Mouse (Mus musculus) midbrain, embryonic 16.5 days (tissue): ENCODE measurements around the gene H1foo. TPM values are rescaled to one million over a fixed set of nuclear protein-coding genes. Genes with fewer than 3 reads are reported as not detected.

ENCODE experiments used
- ATAC-seq: fragments of 200-750 bp; cut with Nextera tagmentation; 2 replicates; pipeline ENCODE4 v1.8.0; 2017; ENCODE audit warnings: moderate TSS enrichment
- H3K27ac ChIP-seq: fragments of 300-500 bp; sonication (generic); 2 replicates; pipeline ENCODE4 v1.5.1; 2014; ENCODE audit warnings: mild to moderate bottlenecking, low read length, mixed read lengths
- H3K27me3 ChIP-seq: fragments of 300-500 bp; sonication (generic); 2 replicates; pipeline ENCODE4 v1.6.1; 2014; ENCODE audit warnings: low read depth, low read length, mixed read lengths; ENCODE audit not compliant: control insufficient read depth, insufficient read depth
- H3K36me3 ChIP-seq: fragments of 300-500 bp; sonication (generic); 2 replicates; pipeline ENCODE4 v1.6.1; 2014; ENCODE audit warnings: mild to moderate bottlenecking, low read length, moderate library complexity, mixed read lengths; ENCODE audit not compliant: control insufficient read depth, insufficient read depth
- H3K4me1 ChIP-seq: fragments of 300-500 bp; sonication (generic); 2 replicates; pipeline ENCODE4 v1.6.1; 2014; ENCODE audit warnings: mild to moderate bottlenecking, low read length, mixed read lengths; ENCODE audit not compliant: control insufficient read depth, insufficient read depth
- H3K4me2 ChIP-seq: fragments of 300-500 bp; sonication (generic); 2 replicates; pipeline ENCODE4 v1.6.1; 2014; ENCODE audit warnings: mild to moderate bottlenecking, low read length, mixed read lengths
- H3K4me3 ChIP-seq: fragments of 300-500 bp; sonication (generic); 2 replicates; pipeline ENCODE4 v1.5.1; 2014; ENCODE audit warnings: low read depth, mild to moderate bottlenecking, low read length, moderate library complexity, mixed read lengths
- H3K9ac ChIP-seq: fragments of 300-500 bp; sonication (generic); 2 replicates; pipeline ENCODE4 v1.6.1; 2014; ENCODE audit warnings: low read depth, low read length, mixed read lengths
- H3K9me3 ChIP-seq: fragments of 300-500 bp; sonication (generic); replicated peaks from 2 replicates; pipeline ENCODE4 v1.6.1; 2014; ENCODE audit warnings: mild to moderate bottlenecking, low read length, mixed read lengths; ENCODE audit not compliant: control insufficient read depth, poor library complexity, severe bottlenecking
- WGBS: fragments of 180-500 bp; shearing (Covaris S2); extraction: QIAGEN DNeasy Blood & Tissue Kit; methylation state at CpG from one replicate; pipeline ENCODE4 v1.1.7; 2014; 5-methylcytosine and 5-hydroxymethylcytosine counted together
- polyA plus RNA-seq: library from polyadenylated mRNA; unstranded; fragments of >200 nt; fragmentation: Nextera tagmentation; extraction: Ambion mirVana; gene quantifications from 2 replicates; pipeline ENCODE4 v1.2.1, GENCODE M21; 2015

Gene H1foo
- polyA plus RNA-seq, 1 experiment from 2014 or later = not detected

GRCm38 (mm10) chr6:115955169-115955568 is 10.4 kb downstream of the H1foo start:
- Histone ChIP-seq H3K4me1 (peaks cover 6% of the 10 kb centered on the region; the same call in 1 of the 2 replicates), H3K4me2 (no peak overlapping the region), H3K4me3 (no peak overlapping the region), H3K27me3 (no peaks in the 10 kb centered on the region), H3K9me3 (no peaks in the 10 kb centered on the region), H3K27ac (no peak overlapping the region), H3K9ac (no peak overlapping the region), H3K36me3 (no peaks in the 10 kb centered on the region)
- 82% methylated on average over 4 of the region's 4 CpGs for WGBS
- no peak for ATAC-seq

GRCm38 (mm10) chr6:115955664-115956063 is 10.9 kb downstream of the H1foo start:
- Histone ChIP-seq H3K27me3 (no peaks in the 10 kb centered on the region), H3K36me3 (no peaks in the 10 kb centered on the region), H3K9me3 (no peaks in the 10 kb centered on the region), H3K4me1 (peaks cover 6% of the 10 kb centered on the region; the same call in 1 of the 2 replicates), H3K4me2 (no peak overlapping the region), H3K9ac (no peak overlapping the region), H3K27ac (no peak overlapping the region), H3K4me3 (no peak overlapping the region)
- WGBS = 85% methylated on average over 11 of the region's 11 CpGs
- no peak for ATAC-seq

GRCm38 (mm10) chr6:115956418-115956921 is 11.7 kb downstream of the H1foo start:
- no peaks in the 10 kb centered on the region for H3K36me3 ChIP-seq
- no peak for ATAC-seq
- H3K27ac ChIP-seq = no peak overlapping the region
- H3K9ac ChIP-seq = no peak overlapping the region
- 89% methylated on average over 13 of the region's 13 CpGs for WGBS
- H3K27me3 ChIP-seq = no peaks in the 10 kb centered on the region
- H3K4me2 ChIP-seq = no peak overlapping the region
- H3K4me1 ChIP-seq = peaks cover 6% of the 10 kb centered on the region; the same call in 1 of the 2 replicates
- H3K9me3 ChIP-seq = no peaks in the 10 kb centered on the region
- H3K4me3 ChIP-seq = no peak overlapping the region

GRCm38 (mm10) chr6:115956922-115957601 is 12.3 kb downstream of the H1foo start:
- H3K27ac ChIP-seq = no peak overlapping the region
- 39% methylated on average over 15 of the region's 16 CpGs for WGBS
- no peak; the same call in 1 of the 2 replicates for ATAC-seq

GRCm38 (mm10) chr6:115957681-115958080 is 12.9 kb downstream of the H1foo start:
- H3K9ac ChIP-seq = no peak overlapping the region
- ATAC-seq = no peak
- no peak overlapping the region for H3K4me2 ChIP-seq
- no peaks in the 10 kb centered on the region for H3K27me3 ChIP-seq
- no peaks in the 10 kb centered on the region for H3K36me3 ChIP-seq
- peaks cover 6% of the 10 kb centered on the region; the same call in 1 of the 2 replicates for H3K4me1 ChIP-seq
- 41% methylated on average over 6 of the region's 6 CpGs for WGBS
- no peaks in the 10 kb centered on the region for H3K9me3 ChIP-seq
- H3K4me3 ChIP-seq = no peak overlapping the region
- H3K27ac ChIP-seq = no peak overlapping the region

More at GRCm38 (mm10) chr6:115956922-115957601, 12.3 kb downstream of the H1foo start:
- peaks cover 6% of the 10 kb centered on the region; the same call in 1 of the 2 replicates for H3K4me1 ChIP-seq
- H3K9me3 ChIP-seq = no peaks in the 10 kb centered on the region
- H3K4me3 ChIP-seq = no peak overlapping the region
- H3K9ac ChIP-seq = no peak overlapping the region
- no peaks in the 10 kb centered on the region for H3K36me3 ChIP-seq
- no peaks in the 10 kb centered on the region for H3K27me3 ChIP-seq
- no peak overlapping the region for H3K4me2 ChIP-seq

GRCm38 (mm10) chr6:115958445-115958844 is 13.7 kb downstream of the H1foo start:
- WGBS = 89% methylated on average over 9 of the region's 9 CpGs
- no peaks in the 10 kb centered on the region for H3K27me3 ChIP-seq
- H3K4me1 ChIP-seq = peaks cover 6% of the 10 kb centered on the region; the same call in 1 of the 2 replicates
- no peak overlapping the region for H3K4me2 ChIP-seq
- H3K9ac ChIP-seq = no peak overlapping the region
- H3K4me3 ChIP-seq = no peak overlapping the region
- ATAC-seq = no peak
- H3K36me3 ChIP-seq = no peaks in the 10 kb centered on the region
- H3K27ac ChIP-seq = no peak overlapping the region
- no peaks in the 10 kb centered on the region for H3K9me3 ChIP-seq

GRCm38 (mm10) chr6:115959151-115959691 is 14.5 kb downstream of the H1foo start:
- no peak overlapping the region for H3K4me2 ChIP-seq
- WGBS = 64% methylated on average over 7 of the region's 7 CpGs
- H3K4me3 ChIP-seq = no peak overlapping the region
- H3K9ac ChIP-seq = no peak overlapping the region
- no peaks in the 10 kb centered on the region for H3K9me3 ChIP-seq
- no peak overlapping the region for H3K27ac ChIP-seq
- no peak for ATAC-seq
- no peaks in the 10 kb centered on the region for H3K36me3 ChIP-seq
- no peaks in the 10 kb centered on the region for H3K27me3 ChIP-seq
- H3K4me1 ChIP-seq = peaks cover 6% of the 10 kb centered on the region; the same call in 1 of the 2 replicates

GRCm38 (mm10) chr6:115960322-115960721 is 15.6 kb downstream of the H1foo start:
- WGBS = 96% methylated on average over 19 of the region's 19 CpGs
- no peak overlapping the region for H3K4me3 ChIP-seq

GRCm38 (mm10) chr6:115961743-115962142 is 17.0 kb downstream of the H1foo start:
- H3K4me3 ChIP-seq = no peak overlapping the region
- H3K9me3 ChIP-seq = no peaks in the 10 kb centered on the region
- no peak overlapping the region for H3K4me2 ChIP-seq
- no peak overlapping the region for H3K9ac ChIP-seq
- no peak for ATAC-seq
- peaks cover 6% of the 10 kb centered on the region; the same call in 1 of the 2 replicates for H3K4me1 ChIP-seq
- no peaks in the 10 kb centered on the region for H3K36me3 ChIP-seq
- H3K27me3 ChIP-seq = no peaks in the 10 kb centered on the region
- 73% methylated on average over 3 of the region's 3 CpGs for WGBS
- no peak overlapping the region for H3K27ac ChIP-seq

More at GRCm38 (mm10) chr6:115960322-115960721, 15.6 kb downstream of the H1foo start:
- no peak overlapping the region for H3K9ac ChIP-seq
- H3K36me3 ChIP-seq = no peaks in the 10 kb centered on the region
- peaks cover 6% of the 10 kb centered on the region; the same call in 1 of the 2 replicates for H3K4me1 ChIP-seq
- H3K27me3 ChIP-seq = no peaks in the 10 kb centered on the region
- H3K4me2 ChIP-seq = no peak overlapping the region
- no peak for ATAC-seq
- no peaks in the 10 kb centered on the region for H3K9me3 ChIP-seq
- H3K27ac ChIP-seq = no peak overlapping the region
